Mouse (Mus musculus) bone marrow macrophage, adult 2 months (primary cell): ENCODE measurements around the gene Vti1b.

Experiments used
- CTCF ChIP-seq: IDR thresholded peaks from 2 replicates; pipeline ENCODE4 v1.5.1; 2012; ENCODE audit warnings: low read depth, mild to moderate bottlenecking, low read length, moderate library complexity
- POLR2A ChIP-seq: IDR thresholded peaks from 2 replicates; pipeline ENCODE4 v1.6.1; 2012; ENCODE audit warnings: mild to moderate bottlenecking, low read depth, low read length, borderline replicate concordance

GRCm38 (mm10) chr12:79192193-79192592 is 19.7 kb upstream of the Vti1b start, which contains the start of gene Rdh11:
- no peak for TF ChIP-seq POLR2A
- TF ChIP-seq CTCF, result no peak
